Mouse (Mus musculus) kidney, embryonic 14.5 days (tissue): Measurements from ENCODE around the gene Nrp1. TPM values are rescaled to one million over a fixed set of nuclear protein-coding genes. Genes with fewer than 3 reads are reported as not detected.

Source experiments
- ATAC-seq: fragments of 200-750 bp; cut with Nextera tagmentation; 2 replicates; pipeline ENCODE4 v1.8.0; 2017; ENCODE audit warnings: moderate number of reproducible peaks, mild to moderate bottlenecking, moderate TSS enrichment, moderate library complexity; ENCODE audit not compliant: low FRiP score, low TSS enrichment
- H3K27ac ChIP-seq: fragments of 300-500 bp; sonication (generic); 2 replicates; pipeline ENCODE4 v1.5.1; 2014; ENCODE audit warnings: low read depth, mild to moderate bottlenecking, low read length, moderate library complexity, mixed read lengths
- H3K27me3 ChIP-seq: fragments of 300-500 bp; sonication (generic); 2 replicates; pipeline ENCODE4 v1.6.1; 2014; ENCODE audit warnings: mild to moderate bottlenecking, low read length; ENCODE audit not compliant: control insufficient read depth, insufficient read depth
- H3K36me3 ChIP-seq: fragments of 300-500 bp; sonication (generic); 2 replicates; pipeline ENCODE4 v1.6.1; 2014; ENCODE audit warnings: low read length, mixed read lengths; ENCODE audit not compliant: control insufficient read depth, insufficient read depth
- H3K4me1 ChIP-seq: fragments of 300-500 bp; sonication (generic); 2 replicates; pipeline ENCODE4 v1.6.1; 2014; ENCODE audit warnings: low read length, mixed read lengths; ENCODE audit not compliant: control insufficient read depth, insufficient read depth
- H3K4me2 ChIP-seq: fragments of 300-500 bp; sonication (generic); replicated peaks from 2 replicates; pipeline ENCODE4 v1.6.1; 2014; ENCODE audit warnings: low read depth, mild to moderate bottlenecking, low read length
- H3K4me3 ChIP-seq: fragments of 300-500 bp; sonication (generic); 2 replicates; pipeline ENCODE4 v1.5.1; 2014; ENCODE audit warnings: mild to moderate bottlenecking, low read length
- H3K9ac ChIP-seq: fragments of 300-500 bp; sonication (generic); 2 replicates; pipeline ENCODE4 v1.6.1; 2014; ENCODE audit warnings: low read depth, mild to moderate bottlenecking, low read length, moderate library complexity
- H3K9me3 ChIP-seq: fragments of 300-500 bp; sonication (generic); 2 replicates; pipeline ENCODE4 v1.6.1; 2016; ENCODE audit warnings: low read length; ENCODE audit not compliant: control insufficient read depth
- WGBS: fragments of 180-500 bp; shearing (Covaris S2); extraction: QIAGEN DNeasy Blood & Tissue Kit; methylation state at CpG from one replicate; pipeline ENCODE4 v1.1.7; 2014; 5-methylcytosine and 5-hydroxymethylcytosine counted together
- polyA plus RNA-seq: library from polyadenylated mRNA; unstranded; fragments of >200 nt; fragmentation: Nextera tagmentation; extraction: Ambion mirVana; gene quantifications from 2 replicates; pipeline ENCODE4 v1.2.1, GENCODE M21; 2014

The Nrp1 gene
- polyA plus RNA-seq, 1 experiment from 2014 or later = 113 TPM

- Histone ChIP-seq H3K4me2 (no peak overlapping the region), H3K36me3 (peaks cover 6% of the 10 kb centered on the region; the same call in 1 of the 2 replicates), H3K27ac (peak overlapping the region; percentile 84), H3K9ac (no peak overlapping the region), H3K9me3 (no peaks in the 10 kb centered on the region), H3K27me3 (no peaks in the 10 kb centered on the region), H3K4me1 (peaks cover 41% of the 10 kb centered on the region), H3K4me3 (no peak overlapping the region)
- 8% methylated on average over 10 of the region's 10 CpGs for WGBS
- ATAC-seq = peak; percentile 90
Measured at GRCm38 (mm10) chr8:128487966-128488931, 129.8 kb downstream of the Nrp1 start.

GRCm38 (mm10) chr8:128489351-128489750 is 130.9 kb downstream of the Nrp1 start:
- H3K36me3 ChIP-seq = peaks cover 11% of the 10 kb centered on the region
- no peaks in the 10 kb centered on the region for H3K9me3 ChIP-seq
- 60% methylated on average over 1 of the region's 1 CpGs for WGBS
- no peak overlapping the region for H3K9ac ChIP-seq
- peak overlapping the region; percentile 76; the same call in 1 of the 2 replicates for H3K27ac ChIP-seq
- H3K27me3 ChIP-seq = no peaks in the 10 kb centered on the region
- H3K4me2 ChIP-seq = no peak overlapping the region
- H3K4me3 ChIP-seq = no peak overlapping the region
- peaks cover 41% of the 10 kb centered on the region for H3K4me1 ChIP-seq
- ATAC-seq = no peak

GRCm38 (mm10) chr8:128491126-128492067 is 133.0 kb downstream of the Nrp1 start:
- Histone ChIP-seq H3K9ac (no peak overlapping the region), H3K9me3 (no peaks in the 10 kb centered on the region), H3K4me2 (no peak overlapping the region), H3K4me1 (peaks cover 41% of the 10 kb centered on the region), H3K27me3 (no peaks in the 10 kb centered on the region), H3K36me3 (peaks cover 24% of the 10 kb centered on the region), H3K4me3 (no peak overlapping the region), H3K27ac (peak overlapping the region; percentile 6; the same call in 1 of the 2 replicates)
- 38% methylated on average over 5 of the region's 5 CpGs for WGBS
- ATAC-seq = peak; percentile 41; the same call in 1 of the 2 replicates

GRCm38 (mm10) chr8:128493801-128494200 is 135.4 kb downstream of the Nrp1 start:
- no peaks in the 10 kb centered on the region for H3K27me3 ChIP-seq
- 95% methylated on average over 3 of the region's 3 CpGs for WGBS
- no peak overlapping the region for H3K9ac ChIP-seq
- no peaks in the 10 kb centered on the region for H3K9me3 ChIP-seq
- H3K4me3 ChIP-seq = no peak overlapping the region
- peaks cover 26% of the 10 kb centered on the region for H3K4me1 ChIP-seq
- H3K27ac ChIP-seq = no peak overlapping the region
- H3K36me3 ChIP-seq = peaks cover 40% of the 10 kb centered on the region
- no peak overlapping the region for H3K4me2 ChIP-seq
- ATAC-seq = no peak

- ATAC-seq = no peak
- H3K27ac ChIP-seq = no peak overlapping the region
- no peak overlapping the region for H3K9ac ChIP-seq
- no peak overlapping the region for H3K4me3 ChIP-seq
- H3K27me3 ChIP-seq = no peaks in the 10 kb centered on the region
- H3K36me3 ChIP-seq = peaks cover 79% of the 10 kb centered on the region
- no peaks in the 10 kb centered on the region for H3K4me1 ChIP-seq
- 82% methylated on average over 4 of the region's 4 CpGs for WGBS
- no peak overlapping the region for H3K4me2 ChIP-seq
- H3K9me3 ChIP-seq = no peaks in the 10 kb centered on the region
Measured at GRCm38 (mm10) chr8:128498836-128499235, 140.4 kb downstream of the Nrp1 start.

- peaks cover 51% of the 10 kb centered on the region for H3K36me3 ChIP-seq
- H3K9me3 ChIP-seq = no peaks in the 10 kb centered on the region
- no peak overlapping the region for H3K4me3 ChIP-seq
- H3K9ac ChIP-seq = no peak overlapping the region
- no peak overlapping the region for H3K4me2 ChIP-seq
- no peak for ATAC-seq
- 80% methylated on average over 5 of the region's 5 CpGs for WGBS
- H3K27ac ChIP-seq = no peak overlapping the region
- no peaks in the 10 kb centered on the region for H3K4me1 ChIP-seq
- no peaks in the 10 kb centered on the region for H3K27me3 ChIP-seq
Measured at GRCm38 (mm10) chr8:128504136-128504829, 145.9 kb downstream of the Nrp1 start.

GRCm38 (mm10) chr8:128505866-128506265 is 147.5 kb downstream of the Nrp1 start:
- no peak overlapping the region for H3K27ac ChIP-seq
- H3K27me3 ChIP-seq = no peaks in the 10 kb centered on the region
- H3K4me3 ChIP-seq = no peak overlapping the region
- H3K4me2 ChIP-seq = no peak overlapping the region
- H3K9ac ChIP-seq = no peak overlapping the region
- H3K4me1 ChIP-seq = no peaks in the 10 kb centered on the region
- no peak for ATAC-seq
- H3K36me3 ChIP-seq = peaks cover 37% of the 10 kb centered on the region
- H3K9me3 ChIP-seq = no peaks in the 10 kb centered on the region

- ATAC-seq = no peak
- H3K36me3 ChIP-seq = peaks cover 9% of the 10 kb centered on the region
- no peaks in the 10 kb centered on the region for H3K9me3 ChIP-seq
- no peak overlapping the region for H3K4me3 ChIP-seq
- H3K4me1 ChIP-seq = no peaks in the 10 kb centered on the region
- H3K27me3 ChIP-seq = no peaks in the 10 kb centered on the region
- H3K4me2 ChIP-seq = no peak overlapping the region
- H3K27ac ChIP-seq = no peak overlapping the region
- no peak overlapping the region for H3K9ac ChIP-seq
Measured at GRCm38 (mm10) chr8:128508723-128509122, 150.3 kb downstream of the Nrp1 start.
